Mouse (Mus musculus): ENCODE measurements around the gene Tll2.
A peak's percentile ranks its signal among the peaks of the same experiment; 100 is the strongest.

The Tll2 gene

DNA sequence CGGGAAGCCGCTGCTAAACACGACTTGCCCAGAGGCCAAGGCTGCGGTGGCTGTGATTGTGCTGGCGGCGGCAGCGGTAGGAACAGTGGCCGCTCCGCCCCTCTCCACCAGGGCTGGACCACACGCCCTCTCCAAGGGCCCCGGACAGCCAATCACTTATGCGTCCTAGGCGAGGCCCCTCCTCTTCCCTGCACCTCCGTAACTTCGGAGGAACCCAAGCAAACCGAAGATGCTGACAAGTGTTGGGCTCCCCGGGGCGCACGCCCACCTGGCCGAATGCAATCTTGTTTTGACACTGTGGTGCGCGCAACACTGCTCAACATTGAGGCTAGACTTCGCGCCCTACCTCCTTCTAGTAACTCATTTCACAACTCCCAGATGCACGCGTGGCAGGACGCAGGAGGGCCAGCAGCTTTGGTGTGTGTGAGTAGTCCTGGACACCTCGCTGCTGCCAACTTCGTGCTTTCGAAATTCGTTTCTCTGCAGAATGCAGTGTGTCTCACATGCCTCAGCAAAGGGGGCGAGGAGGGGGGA lies at the start of gene Tll2:
Gene Tll2, minus strand, starts transcription at position 25 of the 534 bp plus-strand sequence.
- peak; percentile 58 for ATAC-seq (ENCODE audit: low TSS enrichment)

DNA sequence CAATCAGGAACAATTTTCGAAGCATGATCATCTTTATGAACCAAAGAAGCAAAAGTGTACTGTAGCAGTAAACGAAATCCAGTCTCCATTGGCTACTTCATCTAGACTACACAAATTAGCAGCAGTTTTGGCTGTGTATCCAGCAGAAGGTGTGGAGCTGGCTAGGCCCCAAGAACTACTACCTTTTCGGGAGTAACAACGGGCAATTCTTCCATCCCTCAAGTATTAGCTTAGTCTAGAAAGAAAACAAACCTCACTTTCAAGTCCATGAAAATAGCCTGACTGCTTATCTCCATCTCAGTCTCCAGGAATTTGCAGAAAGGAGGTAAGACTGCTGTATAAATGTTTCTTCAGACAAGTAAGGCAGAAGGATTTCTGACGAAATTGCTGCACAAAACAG lies 47.9 kb upstream of the Tll2 start:
- no peak for ATAC-seq (ENCODE audit: low TSS enrichment)

DNA sequence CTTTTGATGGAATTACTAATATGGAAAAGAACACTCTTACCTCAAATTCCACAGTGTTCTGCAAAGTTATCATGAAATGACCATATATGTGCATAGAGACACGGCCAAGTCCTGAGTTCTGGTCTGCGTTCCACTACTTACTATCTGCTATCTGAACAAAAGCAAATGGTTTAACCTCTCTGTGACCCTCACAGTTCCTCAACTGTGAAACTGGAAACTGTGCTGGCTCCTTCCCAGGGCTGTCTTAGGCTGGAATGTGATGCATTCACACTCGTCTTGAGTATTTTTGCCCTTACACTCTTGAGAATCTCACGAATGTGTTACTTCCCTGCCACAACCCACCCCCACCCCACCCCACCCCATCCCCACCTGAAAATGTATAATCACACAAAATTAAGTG lies 42.3 kb upstream of the Tll2 start:
- ATAC-seq (ENCODE audit: low TSS enrichment), result no peak

DNA sequence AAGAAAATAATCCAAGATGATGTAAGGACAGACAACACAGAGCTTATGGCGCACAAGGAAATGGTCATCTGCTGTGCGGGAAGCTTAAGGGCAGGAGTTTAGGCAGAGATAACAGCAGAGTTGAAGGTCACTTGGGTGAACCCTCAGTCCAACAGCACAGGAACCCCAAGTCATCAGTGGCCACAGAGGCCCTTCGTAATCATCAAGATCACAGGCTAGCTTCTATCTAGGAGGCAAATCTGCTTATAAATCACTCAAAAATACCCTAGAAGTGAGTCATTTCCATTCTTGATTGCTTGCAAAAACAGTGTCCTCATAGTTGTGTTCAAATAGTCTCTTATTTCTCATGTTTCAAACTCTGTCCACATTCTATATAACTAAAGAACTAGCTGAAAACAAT lies 41.6 kb upstream of the Tll2 start:
- no peak for ATAC-seq (ENCODE audit: low TSS enrichment)

DNA sequence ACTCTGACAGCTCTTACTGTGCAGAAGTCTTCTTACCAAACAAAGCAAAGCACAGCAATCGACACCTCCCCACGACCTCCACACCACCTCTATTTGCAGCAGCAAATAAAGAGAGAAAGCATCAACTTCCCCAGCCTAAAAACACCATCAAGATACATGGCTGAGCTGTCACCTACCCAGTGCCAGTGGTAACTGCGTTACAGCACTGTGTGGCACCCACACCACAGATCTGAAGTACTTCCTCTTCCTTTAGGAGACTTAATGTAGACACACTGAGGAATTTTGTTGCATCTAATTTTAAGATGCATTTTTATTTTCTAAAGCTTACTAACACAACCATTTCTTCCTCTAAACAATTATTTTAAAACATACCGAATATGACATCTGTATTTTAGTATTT lies 39.6 kb upstream of the Tll2 start:
- ATAC-seq (ENCODE audit: low TSS enrichment), result no peak

DNA sequence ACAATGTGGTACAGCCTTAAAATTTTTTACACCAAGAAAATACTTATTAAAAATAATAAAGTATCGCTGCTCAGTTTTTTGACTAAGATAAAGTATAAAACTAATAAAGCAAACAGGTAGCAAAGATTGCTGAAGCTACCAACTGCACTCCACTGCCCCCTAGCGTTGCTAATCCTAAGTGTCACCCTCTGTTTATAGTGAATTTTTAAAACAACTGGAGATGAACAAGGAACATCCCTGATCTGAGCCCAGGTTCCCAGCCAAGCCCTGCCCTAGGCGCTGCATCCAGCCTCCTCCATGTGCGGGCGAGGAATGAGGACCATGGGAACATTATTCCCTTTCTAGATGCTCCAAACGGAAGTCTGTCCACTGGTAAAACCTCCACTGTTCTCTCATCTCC lies 37.9 kb upstream of the Tll2 start:
- ATAC-seq (ENCODE audit: low TSS enrichment), result no peak

DNA sequence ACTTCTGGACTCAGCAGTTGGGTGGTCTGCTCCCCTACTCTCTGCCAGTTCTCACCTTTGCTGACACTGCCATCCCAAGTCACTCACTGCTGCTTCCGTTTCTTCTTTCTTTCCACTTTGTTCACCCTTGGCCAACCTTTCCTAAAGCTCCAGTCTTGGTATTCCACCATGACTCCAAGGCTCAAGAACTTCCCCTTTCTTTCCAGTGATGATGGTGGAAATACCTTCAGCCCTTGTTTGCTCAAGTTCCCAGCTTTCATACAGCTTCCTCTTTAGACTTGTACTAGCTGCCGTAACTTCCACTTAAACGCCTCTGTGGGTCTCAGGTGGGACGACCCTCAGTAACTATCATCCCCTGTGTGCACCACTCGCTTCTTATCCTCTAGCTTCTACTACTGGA lies 35.4 kb upstream of the Tll2 start:
- no peak for ATAC-seq (ENCODE audit: low TSS enrichment)

DNA sequence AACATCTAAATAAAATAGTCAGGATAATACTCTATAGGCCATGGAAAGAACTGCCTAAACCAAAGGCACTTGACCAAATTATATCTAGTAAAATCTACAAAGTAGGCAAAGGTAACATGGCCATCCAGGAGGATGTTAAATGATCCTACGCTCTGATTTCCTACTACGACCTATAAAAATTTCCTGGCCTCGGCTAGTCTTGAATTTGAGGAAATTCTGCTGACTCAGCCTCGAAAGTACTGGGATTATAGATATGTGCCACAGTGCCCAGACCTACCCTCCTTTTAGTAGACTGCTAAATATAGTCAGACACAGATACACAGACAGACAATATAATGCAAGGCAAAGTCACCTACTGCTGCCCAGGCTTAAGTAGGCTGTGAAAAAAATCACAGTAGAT lies 27.1 kb upstream of the Tll2 start:
- ATAC-seq (ENCODE audit: low TSS enrichment), result no peak

DNA sequence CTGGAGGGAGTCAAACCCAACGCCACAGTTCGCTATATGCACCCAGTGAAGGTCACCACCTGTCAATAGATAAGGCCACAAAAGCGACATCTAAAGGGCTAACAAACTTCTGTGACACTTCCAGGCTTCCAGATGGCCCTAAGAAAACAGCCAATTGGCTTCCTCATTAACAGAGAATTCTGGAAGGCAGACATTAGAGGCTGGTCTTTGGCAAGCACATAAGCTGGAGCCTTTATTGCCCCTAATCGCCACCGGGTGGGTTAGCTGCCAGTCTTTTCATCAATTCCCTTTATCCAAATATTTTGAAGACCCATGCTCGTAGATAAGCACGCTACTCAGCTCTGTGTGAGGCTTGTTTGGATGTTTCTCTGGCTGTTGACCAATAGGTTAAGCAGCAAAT lies 1.7 kb upstream of the Tll2 start:
- ATAC-seq (ENCODE audit: low TSS enrichment), result no peak

DNA sequence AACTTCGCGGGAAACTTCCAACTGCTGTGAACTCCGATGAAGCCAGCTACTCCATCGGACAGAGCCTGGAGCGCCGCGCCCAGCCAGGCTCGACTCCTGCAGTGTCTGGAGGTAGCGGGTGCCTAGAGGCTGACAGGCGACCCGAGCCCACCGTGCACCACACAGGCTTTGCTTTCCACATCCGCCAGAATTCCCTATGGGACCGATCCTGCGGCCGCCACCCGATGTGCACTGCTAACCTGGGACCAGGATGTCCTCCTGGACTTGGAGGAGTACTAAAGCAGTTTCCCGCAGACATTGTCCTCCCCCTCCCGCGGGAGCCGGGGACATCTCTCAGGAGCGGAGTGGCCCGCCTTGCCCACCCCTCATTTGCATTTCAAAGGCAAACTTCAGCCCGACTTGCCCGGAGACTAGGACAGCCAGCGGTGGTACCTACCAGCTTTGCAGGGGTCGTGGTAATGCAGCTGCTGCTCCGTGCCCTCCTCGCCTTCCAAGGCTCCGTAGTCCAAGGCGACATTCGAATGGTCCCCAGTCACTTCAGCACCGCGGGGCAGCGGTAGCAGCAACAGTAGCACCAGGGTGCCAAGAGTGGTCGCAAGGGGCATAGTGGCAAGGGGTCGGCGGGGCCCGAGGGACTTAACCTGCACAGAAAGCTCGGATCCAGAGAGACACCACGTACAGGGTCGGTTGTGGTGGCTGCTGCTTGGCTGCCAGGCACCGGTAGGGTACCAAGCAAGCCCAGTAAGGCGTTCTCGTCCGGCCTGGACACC lies 409 bp downstream of the Tll2 start:
- no peak for ATAC-seq (ENCODE audit: low TSS enrichment)

DNA sequence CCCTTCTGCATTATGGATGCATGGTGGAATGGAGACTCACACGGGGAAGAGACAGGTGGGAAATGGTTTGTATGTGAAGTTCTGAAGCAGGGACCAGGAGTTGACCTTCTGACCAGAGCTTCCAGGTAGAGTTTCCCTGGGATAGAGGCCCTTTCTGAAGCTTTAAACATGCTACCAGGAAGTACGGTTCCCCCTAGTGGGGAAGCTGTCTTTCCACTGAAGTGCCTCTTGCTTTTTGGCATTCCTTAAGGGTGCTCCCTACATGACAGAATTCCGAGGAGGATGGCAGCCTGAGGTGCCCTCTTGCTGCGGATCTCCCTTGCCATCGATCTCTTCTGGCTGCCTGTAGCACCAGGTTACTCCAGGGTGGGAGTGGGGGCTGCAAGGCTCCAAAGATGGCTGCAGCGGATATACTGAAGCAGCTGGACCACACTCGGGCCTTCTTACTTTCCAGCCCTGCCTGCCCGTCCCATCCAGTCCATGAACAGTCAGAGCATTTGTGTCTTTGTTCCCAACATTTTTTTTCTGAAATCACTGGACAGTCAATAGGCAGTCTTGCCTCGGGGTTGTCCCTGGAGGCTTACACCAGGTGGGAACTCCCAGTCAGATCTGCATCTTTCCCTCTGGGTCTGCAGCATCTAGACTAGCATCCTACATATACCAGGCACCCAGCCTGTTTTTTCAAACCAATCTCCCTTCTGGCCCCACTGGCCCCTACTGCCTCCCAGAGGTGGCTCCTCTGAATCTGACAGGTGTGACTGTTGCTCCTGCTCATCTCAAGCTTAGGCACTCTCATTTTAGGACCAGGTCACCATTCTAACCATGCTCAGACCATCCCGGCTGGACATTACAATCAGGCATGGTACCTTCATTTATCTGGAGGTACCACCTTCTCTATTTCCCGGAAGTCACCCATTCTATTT lies 2.2 kb downstream of the Tll2 start:
- peak; percentile 84 for ATAC-seq (ENCODE audit: low TSS enrichment)

DNA sequence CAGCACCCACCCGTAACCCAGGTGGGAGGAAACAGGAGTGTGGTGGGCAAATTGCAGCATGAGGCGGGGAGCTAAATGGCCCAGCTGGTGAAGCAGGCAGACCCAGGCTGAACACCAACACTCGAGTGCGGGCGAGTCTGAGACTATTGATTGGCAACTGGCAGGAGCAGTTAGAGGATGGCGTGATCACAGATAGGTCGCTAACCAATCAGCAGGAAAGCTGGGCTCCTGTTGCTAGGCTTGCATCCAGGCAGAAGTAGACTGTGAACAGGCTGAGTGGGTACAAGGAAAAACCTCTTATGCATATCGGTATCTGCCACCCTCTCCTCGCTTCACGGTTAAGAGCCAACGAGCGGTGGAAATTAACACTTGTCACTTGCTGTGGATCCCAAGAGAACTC lies 9.0 kb downstream of the Tll2 start:
- peak; percentile 85 for ATAC-seq (ENCODE audit: low TSS enrichment)

DNA sequence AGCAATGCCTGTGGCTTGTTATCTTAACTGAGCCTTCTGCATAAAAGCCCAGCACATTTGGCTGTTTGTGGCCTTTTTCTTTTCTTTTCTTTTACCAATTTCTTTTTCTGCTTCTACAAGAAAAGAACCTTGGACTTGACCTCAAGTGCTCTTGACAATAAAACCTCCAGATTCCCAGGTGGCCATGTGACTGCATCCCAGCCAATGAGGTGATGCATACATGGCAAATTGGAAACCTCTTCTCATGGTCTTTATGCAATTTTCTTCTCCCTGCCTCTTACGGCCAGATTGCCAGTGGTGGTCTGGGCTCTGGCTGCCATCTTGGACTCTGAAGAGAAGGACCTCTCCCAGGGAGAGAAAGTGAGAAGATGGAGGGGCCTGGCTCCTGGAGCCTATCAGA lies 13.3 kb downstream of the Tll2 start:
- no peak for ATAC-seq (ENCODE audit: low TSS enrichment)

DNA sequence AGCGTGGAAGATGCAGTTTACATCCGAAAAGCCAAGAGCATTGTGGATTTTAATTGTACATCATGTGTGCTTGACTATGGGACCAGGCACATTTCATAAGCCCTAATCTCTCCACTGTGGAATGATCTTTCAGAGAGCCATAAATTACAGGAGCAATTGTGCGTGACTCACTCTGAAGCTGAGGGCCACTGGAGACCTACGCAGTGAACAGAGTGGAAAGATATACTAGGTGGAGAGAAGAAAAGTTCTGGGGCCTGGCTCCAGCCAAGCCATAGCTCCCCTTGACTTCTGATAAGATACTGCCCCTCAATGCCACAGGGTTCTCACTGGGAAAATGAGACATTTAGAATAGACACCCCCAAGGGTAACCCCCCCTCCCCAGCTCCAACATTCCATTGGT lies 13.7 kb downstream of the Tll2 start:
- ATAC-seq (ENCODE audit: low TSS enrichment), result no peak

DNA sequence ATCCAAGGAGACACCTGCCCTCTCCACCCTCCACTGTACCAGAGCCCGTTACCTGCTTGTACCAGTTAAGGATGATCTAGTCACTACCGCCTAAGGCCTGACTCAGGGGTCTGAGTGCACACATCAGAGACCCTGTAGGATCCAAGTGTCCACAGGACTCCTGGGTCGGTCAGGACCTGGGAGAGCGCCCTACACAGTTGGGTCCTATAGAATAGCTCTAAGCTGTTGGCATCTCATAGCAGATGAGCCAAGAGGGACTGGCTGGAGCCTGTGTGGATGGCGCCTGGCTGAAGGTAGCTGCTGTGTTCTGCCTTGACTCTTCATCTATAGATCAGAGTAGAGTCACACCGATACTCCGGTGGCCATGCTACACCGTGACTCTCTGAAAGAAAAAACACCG lies 14.9 kb downstream of the Tll2 start:
- ATAC-seq (ENCODE audit: low TSS enrichment), result no peak

DNA sequence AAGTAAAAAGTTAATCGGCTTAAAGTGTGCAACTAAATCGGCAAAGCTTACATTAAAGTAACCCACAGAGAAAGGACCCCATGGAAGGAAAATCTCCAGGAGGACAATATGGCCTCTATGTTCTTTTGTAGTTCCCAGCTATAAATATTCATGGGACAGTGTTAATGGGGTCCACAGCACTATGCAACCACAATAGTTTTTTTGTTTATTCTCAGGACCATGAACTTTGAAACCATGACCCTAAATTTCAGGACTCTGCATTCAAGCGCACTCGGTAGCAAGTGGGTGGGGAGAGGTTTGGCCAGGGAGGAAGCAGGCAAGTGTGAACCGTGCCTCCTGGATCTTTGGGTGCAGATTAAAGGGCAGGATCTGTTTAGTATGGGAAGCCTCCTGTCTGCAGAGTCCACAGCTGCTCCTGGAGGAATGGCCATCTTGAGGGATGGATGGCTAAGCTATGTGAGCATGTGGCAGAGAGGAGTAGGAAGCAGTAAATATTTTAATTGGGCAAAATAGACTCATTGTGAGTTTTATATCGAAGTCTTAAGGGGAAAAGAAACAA lies 15.7 kb downstream of the Tll2 start:
- no peak for ATAC-seq (ENCODE audit: low TSS enrichment)

DNA sequence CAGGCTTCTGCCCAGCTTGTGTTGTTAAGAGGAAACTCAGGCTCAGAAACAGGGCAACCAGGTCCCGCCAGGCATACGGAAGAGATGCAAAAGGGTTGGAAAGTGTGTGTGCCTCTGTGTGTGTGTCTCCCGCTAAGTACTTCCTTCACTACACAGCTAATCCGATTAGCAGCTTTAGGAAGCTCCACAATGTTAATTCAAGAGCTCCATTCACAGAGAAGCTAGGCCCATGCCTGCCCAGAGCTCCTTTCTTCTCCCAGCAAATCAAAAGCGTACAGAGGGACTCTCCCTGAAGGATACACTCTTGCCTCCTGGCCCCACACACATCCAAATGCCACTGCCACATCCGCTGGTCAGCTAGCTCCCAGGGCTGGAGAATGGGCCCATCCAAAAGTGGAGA lies 29.3 kb downstream of the Tll2 start:
- no peak for ATAC-seq (ENCODE audit: low TSS enrichment)

DNA sequence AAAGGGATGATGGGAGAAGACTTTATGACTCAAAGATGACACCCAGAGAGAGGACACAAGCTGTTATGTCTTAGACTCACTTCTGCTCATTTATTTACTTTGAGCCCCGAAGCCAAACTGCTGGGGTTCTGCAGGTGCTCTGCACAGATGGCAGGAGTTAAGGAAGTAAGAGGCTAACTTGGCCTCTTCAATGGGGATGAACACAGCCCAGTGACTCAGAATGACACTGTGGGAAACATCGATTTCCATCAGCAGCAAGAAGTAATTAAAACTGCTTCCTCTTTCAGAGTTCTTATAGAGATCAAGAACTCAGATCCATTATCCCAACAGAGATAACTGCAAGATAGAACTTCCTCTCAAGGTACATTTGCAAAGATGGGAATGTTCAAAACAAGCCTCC lies 29.8 kb downstream of the Tll2 start:
- no peak for ATAC-seq (ENCODE audit: low TSS enrichment)

DNA sequence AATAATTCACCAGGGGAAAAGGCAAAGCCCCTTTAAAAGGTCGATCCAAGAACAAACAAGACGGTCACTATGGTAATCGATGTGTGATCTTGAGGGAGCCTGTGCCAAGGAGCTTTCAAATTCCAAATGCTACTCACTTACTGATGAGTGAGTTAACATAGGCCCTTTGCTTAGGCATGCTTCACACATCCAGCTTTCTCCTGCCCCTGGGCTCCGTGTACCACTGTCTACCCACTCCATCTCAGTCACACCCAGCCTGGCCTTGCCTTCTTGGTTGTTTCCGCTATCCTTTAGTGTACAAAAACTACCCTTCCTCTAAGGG lies 40.8 kb downstream of the Tll2 start:
- ATAC-seq (ENCODE audit: low TSS enrichment), result no peak

DNA sequence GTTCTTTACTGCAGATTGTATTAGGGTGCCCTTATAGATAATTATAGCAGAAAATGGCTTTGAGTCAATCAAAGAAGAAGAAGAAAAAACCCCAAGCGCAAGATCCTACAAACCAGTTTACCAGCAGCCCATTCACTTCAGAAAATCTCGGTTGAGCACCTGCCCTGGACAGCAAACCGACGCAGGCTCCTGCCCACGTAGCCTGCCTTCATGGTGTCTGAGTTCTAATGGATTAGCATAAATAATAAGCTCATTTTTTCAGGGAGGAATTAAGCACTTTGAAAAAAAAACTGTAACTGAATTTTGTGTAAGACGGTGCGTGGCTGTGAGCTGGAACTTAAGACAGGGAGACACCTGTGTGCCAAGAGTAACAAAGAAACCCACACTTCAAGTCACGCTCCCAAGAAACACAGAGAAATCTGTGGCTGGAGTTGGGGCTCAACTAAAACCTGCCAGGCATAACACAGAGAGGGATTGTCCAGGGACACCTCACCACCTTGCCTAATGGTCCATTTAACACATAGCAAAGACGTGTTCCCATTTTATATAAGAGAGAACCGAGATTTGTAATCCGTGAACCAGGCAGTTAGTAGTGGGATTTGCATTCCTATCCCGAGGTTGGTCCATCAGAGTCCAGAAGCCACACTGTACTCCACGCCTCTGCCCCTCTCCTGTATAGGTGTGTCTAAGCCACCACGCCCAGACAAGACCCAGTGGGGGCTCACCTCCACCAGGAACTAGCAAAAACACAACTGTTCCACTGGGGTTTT lies 41.3 kb downstream of the Tll2 start:
- no peak for ATAC-seq (ENCODE audit: low TSS enrichment)

DNA sequence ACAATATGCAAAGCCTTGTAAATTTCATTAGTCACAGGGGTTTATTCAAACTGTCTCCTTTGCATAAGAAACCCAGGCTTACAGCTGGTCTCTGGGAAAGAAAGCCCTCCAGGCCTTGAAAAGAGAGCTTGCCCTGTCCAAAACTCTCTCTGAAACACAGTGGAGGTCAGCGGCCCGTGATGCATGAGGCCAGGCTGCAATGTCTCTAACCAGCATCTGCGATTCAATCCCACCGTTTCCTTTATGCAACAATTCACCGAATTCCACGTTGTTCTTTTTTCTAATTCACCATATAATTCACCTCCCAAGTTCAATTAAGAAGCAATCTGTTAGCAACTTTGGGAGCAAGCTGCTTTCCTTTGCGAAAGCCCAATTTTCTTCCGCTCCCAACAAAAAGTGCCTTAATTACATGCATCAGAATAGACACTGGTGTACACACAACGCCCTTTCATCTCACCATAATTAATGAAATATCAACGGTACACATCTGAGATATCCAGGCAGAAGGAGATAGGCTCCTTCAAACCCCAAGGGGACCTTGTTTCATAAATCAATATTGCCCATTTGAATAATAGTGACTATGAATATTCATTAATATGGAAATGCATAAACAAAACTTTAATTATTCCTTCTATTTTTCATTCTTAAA lies 42.1 kb downstream of the Tll2 start:
- ATAC-seq (ENCODE audit: low TSS enrichment), result no peak

DNA sequence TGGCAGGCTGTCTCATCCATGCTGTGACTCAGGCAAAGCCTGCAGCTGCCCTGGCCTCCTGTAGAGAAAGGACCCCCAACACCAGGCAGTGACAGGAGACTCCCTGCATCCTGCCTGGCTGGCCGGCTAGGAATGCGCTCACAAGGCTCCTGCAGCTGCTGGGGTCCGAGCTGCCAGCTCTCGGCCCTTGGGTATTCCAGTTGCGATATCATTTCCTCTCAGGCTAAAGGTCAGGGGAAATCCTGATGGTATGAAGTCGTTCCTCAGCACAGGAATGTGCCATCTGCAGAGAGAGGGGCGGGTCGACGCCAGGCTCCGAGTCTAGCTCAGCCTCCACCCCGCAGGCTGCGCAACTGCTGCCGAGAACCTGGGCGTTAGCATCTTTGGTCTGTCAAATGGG lies 46.2 kb downstream of the Tll2 start:
- no peak for ATAC-seq (ENCODE audit: low TSS enrichment)
